Mouse (Mus musculus): Measurements from ENCODE around the gene Kalrn.

The Kalrn gene

DNA sequence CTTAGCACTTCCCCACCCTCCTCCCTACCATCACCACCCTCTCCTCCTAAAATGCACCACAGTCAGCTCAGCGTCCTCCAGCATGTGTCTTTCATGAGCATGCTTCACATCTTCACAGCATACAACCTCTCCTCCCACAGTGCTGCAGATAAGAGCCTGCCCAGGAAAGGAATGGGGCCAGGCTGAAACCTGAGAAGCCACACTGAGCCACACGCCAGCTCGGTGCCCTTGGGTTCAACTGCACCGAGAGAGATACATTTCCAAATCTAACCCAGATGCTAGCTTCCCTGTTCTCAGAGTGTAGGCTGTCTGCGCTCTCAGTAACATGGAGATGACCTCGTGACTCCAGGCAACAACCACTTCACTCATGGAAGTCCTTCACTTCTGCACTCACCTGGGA is 151.9 kb downstream of the Kalrn start:
- no peak for DNase-seq (ENCODE audit: low read depth)

DNA sequence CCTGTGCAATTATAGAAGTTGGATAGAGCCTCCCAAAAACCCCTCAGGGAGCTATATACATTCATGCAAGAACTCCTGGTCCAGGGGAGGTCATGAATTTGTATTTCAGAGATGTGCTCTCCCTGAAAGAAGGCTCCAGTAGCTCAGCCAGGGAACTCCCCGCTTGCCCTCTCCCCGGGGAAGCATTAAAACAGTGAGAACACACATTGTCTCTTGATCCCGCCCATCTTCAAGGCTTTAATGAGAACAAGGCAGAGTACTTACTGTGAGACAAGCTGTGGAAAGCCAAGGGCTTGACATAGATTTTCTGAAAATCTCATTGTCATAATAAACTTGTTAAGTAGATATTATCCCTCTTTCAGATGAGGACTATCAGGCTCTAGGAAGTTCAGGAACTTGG is 155.4 kb downstream of the Kalrn start:
- DNase-seq (ENCODE audit: low read depth): no peak

DNA sequence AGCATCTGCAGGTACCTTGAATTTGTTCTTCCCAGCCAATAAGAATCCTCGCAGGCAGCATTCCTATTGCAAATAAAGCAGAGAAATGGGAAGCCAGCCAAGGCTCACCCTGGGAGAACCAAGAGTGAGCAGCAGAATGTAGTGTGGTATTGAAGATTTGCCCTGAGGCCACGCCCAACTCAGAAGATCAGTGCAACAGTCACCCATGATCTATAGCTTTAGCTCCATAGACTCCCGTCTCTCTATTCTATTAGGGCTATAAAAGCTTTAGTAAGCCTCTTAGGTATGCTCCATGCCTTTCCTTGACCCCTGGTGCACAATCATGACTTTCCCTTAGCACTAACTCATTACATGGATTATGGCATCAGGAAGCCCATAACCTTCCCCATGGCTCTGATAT is 155.9 kb downstream of the Kalrn start:
- no peak for DNase-seq (ENCODE audit: low read depth)

DNA sequence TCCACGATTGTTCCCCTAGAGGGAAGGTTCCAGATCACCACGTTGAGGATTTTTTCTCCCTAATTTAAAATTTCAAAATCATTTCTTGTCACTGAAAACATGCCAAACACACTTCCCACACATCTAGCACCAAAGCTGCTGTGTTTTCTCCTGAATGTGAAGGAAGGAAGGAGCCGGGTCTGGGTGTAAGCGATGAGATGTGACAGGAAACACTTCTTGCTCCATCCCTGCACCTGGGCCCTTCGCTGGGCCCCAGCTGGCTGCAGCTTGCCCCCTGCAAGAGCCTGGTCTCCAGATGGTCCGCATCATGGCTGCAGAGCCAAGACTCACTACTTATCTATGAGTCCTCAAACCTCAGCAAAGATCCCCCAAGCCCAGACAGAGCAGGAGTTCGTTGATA is 158.8 kb downstream of the Kalrn start:
- DNase-seq (ENCODE audit: low read depth): no peak

DNA sequence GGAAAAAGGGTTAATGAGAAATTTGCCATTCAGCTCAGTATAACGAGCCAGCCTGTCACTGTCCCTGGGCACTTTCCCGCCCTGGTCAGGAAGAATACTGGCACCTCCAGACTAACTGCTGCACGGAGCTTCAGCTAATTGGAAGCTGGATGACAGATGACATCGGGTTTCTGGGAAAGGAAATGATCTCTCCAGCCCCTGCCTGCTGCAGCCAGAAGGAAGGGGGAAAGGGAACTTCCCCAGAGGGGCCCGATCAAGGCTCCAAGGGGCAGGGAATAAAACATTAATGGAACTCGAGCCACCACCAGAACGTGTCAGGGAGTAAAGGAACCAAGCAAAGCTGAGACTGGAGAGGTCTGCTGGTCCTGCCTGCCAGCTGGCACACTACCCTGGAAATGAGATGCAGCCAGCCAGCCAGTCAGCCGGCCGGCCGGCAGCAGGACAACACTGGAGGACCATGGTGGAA is 159.4 kb downstream of the Kalrn start:
- DNase-seq (ENCODE audit: low read depth): no peak

DNA sequence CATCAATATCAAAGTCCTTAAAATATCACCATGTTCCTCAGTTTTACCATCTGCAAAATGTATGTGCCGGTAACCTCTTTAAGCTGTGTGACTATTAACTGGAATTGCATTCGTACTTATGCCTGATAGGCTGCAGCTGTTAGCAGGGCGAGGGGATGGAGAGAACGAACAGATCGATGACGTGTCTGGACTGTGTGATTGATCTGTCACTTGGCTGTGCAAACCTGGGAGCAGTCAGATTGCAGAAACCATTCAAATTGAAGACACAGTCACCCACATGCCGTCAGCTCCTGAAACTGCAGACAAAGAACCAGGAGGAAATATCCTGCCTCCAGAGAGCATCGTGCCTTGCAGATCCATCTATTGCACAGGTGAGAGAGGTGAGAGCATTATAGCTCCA is 166.3 kb downstream of the Kalrn start:
- DNase-seq (ENCODE audit: low read depth): no peak

DNA sequence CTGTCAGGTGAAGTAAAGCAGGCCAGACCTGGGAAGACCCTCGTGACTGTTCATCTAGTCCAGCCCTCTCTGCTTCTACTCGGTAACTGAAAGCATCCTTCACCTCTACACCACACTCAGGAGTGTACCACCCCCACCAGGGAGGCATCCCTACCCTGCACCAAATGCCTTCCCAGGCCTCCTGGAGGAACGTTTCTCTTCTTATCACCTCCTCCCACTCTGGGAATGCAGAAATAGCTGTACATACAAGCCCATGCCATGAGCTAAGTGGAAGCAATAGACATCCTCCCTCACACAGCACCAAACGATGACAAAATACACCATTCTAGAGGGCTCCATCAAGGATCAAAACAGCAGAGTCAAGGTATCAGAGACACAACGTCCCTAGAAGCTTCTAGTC is 168.2 kb downstream of the Kalrn start:
- no peak for DNase-seq (ENCODE audit: low read depth)

DNA sequence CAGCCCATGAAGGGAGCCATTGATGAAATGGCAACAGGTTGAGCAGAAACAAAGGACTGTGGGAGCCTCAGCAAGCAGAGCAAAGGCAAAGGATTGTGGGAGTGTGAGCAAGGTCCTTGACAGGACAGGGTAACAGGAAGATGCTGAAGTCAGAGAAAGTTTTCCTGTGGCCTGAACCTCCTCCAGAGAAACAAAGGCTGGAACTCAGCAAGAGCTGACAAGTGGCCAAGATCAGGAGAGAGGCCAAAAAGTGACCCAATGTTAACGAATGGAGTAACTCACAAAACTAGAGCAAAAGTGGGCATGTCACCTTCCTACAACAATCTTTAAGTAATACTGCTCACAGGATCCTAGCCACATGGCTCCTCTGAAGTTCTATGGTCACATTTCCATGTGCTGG is 172.1 kb downstream of the Kalrn start:
- no peak for DNase-seq (ENCODE audit: low read depth)

DNA sequence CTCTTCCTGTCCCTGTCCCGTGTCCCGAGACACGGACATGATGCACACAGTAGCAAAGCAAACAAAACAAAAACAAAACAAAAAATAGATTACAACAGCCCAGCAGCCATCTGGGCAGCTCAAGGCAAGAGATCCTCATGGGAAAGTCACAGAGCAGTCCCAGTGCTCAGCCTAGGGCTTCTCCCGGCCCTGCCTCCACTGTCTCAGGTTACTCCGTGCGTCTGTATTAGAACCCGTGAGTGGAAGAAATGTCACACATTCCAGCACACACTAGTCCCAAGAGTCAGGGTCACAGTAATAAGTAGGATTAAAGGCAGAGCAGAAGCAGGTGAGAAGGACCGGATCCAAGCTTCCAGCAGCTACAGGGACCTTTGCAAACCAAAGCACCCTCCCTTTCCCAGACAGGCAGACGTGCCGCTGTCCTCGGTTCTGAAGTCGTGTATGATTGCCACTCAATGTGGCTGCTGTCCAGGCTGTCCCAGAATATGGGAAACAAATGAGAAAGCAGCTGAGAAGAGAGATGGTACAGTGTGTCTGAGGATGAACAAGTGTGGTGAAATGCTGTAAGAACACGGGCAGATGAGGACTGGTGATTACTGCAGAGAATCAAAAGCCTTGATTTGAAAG is 173.1 kb downstream of the Kalrn start:
- DNase-seq (ENCODE audit: low read depth): no peak

DNA sequence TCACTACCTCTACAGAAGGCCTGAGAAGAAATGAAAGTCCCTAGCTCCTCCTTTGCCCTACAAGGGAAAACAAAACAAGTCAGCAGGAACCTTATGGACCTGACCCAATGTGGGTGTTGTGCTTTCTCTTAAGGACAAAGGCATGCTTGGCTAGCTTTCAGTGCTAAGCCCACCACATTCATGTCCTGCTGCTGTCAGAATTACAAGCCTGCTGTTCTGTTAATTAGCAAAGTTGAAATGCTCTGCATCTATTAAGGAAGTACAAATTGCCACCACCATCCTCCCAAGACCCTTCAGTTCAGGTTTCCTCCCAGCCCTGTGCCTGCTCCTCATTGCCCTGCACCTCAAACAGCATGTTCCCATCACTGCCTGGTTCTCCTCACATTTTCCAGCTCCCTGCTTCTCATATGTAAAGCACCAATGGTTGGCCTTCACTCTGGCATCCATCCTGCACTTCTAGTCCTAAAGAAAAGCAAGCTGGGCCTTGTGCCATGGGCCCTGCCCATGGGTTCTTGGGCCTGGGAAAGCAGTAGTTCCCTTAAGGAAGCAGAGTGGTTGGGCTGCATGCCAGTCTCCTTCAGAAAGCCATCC is 178.0 kb downstream of the Kalrn start:
- no peak for DNase-seq (ENCODE audit: low read depth)

DNA sequence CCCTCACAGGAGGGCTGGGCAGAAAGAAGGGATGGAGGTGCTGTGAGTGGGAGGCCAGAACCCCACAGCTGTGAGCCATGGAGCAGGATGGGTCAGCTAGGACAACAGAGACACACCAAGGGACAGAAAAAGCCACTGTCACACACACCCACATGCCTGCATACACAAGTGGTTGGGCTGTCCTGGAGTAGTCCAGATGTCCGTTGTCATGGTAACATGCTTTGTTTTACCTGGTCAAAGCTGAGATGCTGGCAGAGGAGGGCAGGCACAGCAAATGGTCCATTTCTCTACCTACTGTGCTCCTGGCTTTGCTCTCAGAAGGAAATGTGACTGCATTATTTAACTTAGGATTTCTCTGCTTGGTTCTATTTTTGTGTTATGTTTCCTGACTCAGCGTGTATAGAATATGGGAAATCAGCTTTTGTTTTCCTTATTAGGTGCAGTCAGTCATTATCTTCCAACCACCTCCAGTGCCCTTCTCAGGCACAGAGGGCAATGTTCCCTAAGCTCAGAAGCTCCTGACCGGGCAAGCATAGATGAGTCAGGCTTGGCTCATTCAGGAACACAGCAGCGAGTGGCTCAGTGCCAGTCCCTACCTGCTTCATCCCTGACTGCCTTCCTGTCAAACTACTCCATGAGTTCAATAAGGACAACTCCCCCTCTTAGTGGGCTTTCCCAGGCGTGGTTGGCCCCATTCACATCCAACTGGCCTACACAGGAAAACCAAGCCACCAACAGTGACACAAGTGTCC is 183.6 kb downstream of the Kalrn start:
- DNase-seq (ENCODE audit: low read depth): no peak

DNA sequence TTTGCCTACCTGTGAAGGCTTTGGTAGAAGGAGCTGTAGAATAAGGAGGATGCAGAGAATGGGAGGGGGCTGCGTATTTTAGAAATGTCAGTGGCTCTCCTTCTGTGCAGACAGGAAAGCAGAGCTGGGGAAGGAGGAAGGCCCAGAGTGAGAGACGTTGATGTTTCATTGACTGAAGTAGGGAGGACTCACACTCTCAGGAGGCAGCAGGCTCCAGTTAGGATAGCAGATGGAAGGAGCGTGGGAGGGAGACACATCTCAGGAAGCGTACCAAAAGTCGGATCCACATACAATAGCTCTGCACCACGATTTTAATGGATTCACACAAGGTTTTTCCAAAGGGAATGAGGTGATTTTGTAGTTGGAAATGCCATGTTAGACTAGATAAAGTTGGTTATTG is 184.5 kb downstream of the Kalrn start:
- DNase-seq (ENCODE audit: low read depth): no peak

DNA sequence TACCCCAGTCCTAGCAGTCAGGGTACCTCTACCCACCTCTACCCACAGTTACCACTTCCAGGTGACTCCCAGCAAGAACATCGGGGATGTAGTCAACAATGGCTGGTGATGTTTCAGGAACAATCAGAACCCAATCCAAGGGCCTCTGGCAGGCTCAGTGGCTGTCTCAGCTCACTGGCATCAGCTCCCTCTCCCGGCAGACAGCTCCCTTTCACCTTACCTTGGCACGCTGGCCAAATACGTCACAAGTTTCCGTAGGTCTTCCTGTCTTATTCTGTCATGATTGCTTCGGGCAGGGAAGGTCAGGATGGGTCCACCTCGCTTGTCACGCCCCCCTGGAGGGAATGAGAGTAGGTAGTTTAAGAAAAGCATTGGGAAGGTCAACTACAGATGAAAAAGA is 188.3 kb downstream of the Kalrn start:
- no peak for DNase-seq (ENCODE audit: low read depth)

DNA sequence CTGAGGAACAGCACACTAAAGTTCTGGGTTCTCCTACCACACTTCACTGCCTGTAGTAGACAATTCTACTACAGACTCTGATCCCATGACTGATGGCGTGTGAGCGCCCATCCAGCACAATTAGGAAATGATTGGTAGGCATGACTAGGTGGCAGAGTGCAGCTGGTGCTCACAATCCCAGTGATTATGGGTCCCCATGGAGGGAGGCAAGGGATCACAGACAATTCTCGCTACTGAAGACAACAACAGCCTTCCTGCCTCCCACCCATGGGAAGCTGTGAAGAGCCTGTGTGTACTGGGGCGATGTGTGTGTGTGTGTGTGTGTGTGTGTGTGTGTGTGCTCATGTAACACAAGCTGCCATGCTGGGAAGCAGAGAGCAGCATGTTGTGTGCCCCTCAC is 190.3 kb downstream of the Kalrn start:
- no peak for DNase-seq (ENCODE audit: low read depth)

DNA sequence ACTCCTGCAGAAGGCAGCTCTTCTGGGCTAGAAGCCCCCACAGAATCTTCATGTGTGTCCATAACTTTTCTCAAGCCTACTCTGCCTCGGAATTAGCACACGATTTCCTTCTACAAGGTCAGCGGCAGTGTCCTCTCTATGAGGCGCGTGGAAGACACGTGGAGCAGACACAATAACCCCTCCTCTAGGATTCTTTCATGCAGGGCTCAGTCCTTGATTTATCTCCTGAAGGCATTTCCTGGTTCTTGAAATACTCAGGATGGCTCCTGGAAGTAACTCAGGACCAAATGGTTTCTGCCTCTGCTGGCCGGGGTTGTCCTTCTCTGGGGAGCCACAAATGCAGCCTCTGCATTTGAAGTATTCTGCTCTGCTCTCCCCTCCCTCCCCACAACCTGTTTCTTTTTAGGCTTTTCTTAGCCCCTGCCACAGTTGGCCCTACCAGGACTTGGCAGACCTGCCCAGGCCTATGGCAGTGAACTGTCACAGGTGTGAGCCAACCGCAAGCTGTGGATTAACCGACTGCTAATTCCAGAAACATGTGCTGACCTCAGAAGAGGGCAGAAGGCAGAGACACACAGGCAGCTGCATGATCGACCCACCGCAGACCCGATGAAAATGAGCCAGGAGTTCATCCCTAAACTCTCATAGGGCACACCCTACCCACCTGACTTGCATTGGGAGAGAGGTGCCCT is 197.0 kb downstream of the Kalrn start:
- no peak for DNase-seq (ENCODE audit: low read depth)

DNA sequence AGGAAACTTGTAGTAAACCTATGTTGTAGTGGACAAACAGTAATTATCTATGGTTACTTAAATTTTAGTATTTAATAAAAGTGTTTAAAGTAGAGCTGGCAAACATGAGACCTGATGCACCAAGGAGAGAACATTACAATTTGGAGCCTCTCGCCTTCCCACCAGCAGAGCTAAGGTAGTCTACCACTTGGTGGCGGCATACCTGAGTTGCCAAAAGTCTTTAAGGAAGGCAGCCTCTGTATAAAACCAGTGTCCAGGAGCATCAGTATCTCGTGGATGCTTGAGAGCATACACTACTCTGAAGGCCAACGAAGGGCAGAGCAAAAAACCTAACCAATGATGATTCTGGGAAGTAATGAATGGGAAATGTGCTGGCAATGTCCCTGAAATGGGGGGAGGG is 199.8 kb downstream of the Kalrn start:
- DNase-seq (ENCODE audit: low read depth): no peak

DNA sequence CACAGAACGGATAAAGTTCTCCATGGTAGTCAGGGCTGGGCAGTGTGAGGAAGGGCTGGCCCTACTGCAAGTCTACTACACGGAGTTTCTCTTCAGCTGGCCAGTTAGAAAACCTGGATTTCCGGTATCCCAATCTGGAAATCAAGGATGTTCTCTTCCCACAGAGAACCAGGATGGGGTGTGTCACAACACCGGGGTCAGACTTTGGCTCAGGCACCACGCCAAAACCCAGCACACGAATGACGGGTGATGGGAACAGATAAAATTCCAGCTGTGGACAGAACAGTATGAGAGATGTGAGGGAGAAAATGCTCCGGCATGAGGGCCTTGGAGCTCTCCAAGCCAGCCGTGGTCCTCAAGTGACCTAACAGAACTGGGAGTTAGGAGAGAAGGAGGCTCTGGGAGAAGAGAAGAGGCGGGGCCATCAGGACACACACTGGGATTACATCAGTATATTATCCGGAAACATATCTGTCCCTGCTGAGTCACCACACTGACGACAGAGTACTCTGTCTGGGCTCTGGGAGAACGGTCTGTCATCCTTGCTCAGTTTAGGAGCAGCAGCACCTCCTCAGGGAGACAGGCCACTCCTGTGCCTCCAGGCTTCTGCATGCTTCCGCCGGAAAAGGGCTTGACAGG is 201.1 kb downstream of the Kalrn start:
- DNase-seq (ENCODE audit: low read depth): no peak

DNA sequence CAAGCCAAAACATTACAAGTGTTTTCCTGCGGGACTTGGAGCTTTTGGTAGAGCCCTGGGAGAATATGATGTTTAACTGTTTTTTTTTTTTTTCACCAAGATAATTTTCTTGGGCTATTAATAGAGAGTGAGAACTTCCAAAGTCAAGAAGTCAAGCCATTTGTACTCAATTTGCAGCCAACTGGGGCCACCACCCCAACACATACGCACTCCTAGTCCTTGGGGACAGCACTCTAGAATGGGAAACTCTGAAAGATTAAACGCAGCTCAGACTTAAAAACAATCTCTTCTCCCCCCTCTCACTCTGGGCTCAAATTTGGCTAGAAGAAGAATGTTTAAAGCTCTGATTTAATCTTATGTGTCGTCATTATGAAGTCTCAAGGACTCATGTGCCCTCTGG is 214.1 kb downstream of the Kalrn start:
- no peak for DNase-seq (ENCODE audit: low read depth)

DNA sequence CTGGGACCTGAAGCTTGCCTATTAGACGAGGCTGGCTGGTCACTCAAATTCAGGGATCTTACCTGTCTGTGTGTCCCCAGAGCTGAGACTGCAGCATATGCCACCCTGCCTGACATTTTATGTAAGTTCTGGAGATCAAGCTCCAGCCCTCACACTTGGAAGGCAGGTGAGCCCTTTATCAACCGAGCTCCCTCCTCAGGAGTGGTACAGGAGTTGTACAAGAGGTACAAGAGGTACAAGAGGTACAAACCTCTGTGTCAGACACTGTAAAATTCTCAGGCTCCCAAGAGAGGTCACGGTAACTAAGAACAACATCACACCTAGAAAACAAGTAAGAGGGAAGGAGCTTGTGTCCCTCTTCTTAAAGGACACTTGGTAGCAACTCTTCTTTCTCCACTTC is 217.8 kb downstream of the Kalrn start:
- no peak for DNase-seq (ENCODE audit: low read depth)

DNA sequence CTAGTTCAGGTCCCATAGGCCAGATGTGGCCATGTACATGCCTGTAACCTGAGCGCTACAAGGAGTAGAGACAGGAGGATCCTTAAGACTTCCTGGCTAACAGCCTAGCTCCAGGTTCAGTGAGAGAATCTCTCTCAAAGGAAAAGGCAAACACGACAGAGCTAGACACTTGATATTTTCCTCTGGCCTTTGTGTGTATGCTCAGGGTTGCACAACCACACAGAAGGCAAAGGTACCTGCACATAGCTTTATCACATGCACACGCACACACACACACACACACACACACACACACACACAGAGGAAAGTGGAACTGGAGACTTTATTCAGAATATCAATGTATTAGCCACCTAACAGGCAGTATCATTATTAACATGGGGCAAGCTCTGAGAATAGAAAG is 219.3 kb downstream of the Kalrn start:
- no peak for DNase-seq (ENCODE audit: low read depth)

DNA sequence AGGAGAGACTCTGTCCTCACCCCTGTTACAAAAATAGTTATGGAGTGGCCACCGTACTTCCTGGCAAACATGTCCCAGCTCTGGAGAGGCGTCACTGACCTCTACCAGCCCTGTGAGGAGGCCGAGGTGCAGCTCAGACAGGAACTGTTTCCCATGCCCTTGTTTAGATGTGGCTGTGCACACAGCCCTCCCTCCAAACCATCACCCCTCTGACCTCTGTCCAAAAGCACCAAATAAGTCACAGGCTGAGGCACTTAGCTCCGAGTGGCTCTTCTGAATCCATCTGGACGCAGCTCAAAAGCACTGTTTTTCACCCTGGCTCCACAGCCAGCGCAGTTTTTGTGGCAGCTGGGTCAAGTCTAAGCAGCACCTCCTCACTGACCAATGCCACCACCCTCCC is 220.6 kb downstream of the Kalrn start:
- no peak for DNase-seq (ENCODE audit: low read depth)

DNA sequence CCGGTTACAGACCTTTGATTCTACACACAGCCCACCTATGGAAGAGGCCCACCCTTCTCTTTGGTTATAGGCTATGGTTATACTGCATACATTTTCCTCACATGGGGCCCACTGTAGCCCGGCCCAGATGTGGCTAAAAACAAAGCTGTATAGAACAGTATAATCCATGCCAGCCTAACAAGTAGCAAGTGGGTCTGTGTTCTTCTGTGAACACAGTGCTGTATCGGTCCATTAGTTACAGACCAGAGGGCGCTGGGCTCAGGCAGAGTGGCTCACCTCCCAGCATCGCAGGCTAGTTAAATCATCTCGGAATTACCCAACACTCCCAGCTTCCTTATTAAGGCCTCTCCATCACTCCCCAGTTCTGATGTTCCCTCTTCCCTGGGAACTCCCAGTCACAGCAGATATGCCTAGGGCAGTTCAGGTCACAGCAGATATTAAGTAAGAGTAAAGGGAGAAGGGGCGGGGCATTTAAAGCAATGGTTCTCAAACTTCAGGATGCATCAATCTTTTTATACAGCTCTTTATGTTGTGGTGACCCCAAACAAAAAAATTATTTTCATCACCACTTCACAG is 221.7 kb downstream of the Kalrn start:
- no peak for DNase-seq (ENCODE audit: low read depth)

Data from naive thymus-derived CD4-positive, alpha-beta T cell, adult 2 months (primary cell).